8 mouse cellular contexts compared by ENCODE assay signal in the genomic region with DNA sequence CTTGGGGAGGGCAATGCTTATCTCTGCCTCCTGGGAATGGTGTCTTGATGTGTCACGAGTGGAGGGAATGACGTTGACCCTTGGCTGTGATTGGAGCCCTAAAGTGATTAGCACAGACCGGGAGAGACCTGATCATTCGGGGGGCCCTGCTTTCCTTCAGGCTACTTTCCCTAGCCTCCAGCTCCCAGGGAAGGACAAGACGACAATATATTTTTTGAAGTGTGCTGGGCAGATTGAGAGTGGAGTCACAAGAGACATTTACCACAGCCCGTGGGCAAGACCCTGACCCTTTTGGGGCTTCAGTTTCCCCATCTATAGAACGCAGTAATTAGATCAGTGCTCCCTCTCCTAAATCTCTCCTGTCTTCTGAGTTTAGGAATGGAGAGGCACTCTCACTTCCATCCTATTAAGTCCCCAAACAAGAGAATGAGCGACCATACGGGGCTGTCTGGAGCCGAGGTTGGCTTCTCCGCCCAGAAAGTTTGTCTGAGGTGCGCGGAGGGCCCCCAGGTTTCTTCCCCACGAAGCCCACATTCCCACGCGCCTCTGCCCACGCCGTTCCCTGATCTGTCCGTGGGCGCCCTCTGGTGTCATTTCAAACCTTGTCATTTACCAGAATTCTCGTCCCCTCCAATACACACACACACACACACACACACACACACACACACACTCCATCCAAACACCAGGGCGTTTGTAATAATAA. TPM values are rescaled to one million over a fixed set of nuclear protein-coding genes. Genes with fewer than 3 reads are reported as not detected.
A peak's percentile ranks its signal among the peaks of the same experiment; 100 is the strongest.
DNase-seq lines count a peak whose midpoint lies in the region; ATAC-seq and TF ChIP-seq lines count a peak whose summit lies in the region.

No protein-coding gene starts in this region.

- H3K4me1 ChIP-seq in spleen, adult 2 months (ENCODE audit: control insufficient read depth, insufficient read depth, insufficient read length): peaks cover 6% of the 10 kb centered on the region; the same call in 1 of the 2 replicates
- H3K4me1 ChIP-seq in heart, embryonic 12.5 days (replicated peaks): peaks cover 15% of the 10 kb centered on the region
- H3K4me1 ChIP-seq in liver, embryonic 12.5 days: peaks cover 5% of the 10 kb centered on the region; the same call in 1 of the 2 replicates
- peaks cover 16% of the 10 kb centered on the region for H3K4me1 ChIP-seq in neural tube, embryonic 15.5 days

- H3K27me3 ChIP-seq in spleen, adult 2 months (ENCODE audit: control insufficient read depth, insufficient read depth, low read length): peaks cover 18% of the 10 kb centered on the region
- H3K27me3 ChIP-seq in heart, embryonic 12.5 days (replicated peaks): peaks cover 91% of the 10 kb centered on the region
- peaks cover 98% of the 10 kb centered on the region for H3K27me3 ChIP-seq in liver, embryonic 12.5 days (replicated peaks)
- H3K27me3 ChIP-seq in neural tube, embryonic 15.5 days (replicated peaks): peaks cover 94% of the 10 kb centered on the region

- peaks cover 5% of the 10 kb centered on the region; the same call in 1 of the 2 replicates for H3K9me3 ChIP-seq in heart, embryonic 12.5 days (replicated peaks)
- H3K9me3 ChIP-seq in liver, embryonic 12.5 days (replicated peaks): no peaks in the 10 kb centered on the region
- no peaks in the 10 kb centered on the region; the same call in 1 of the 2 replicates for H3K9me3 ChIP-seq in neural tube, embryonic 15.5 days (replicated peaks)

- peak; percentile 31; the same call in 1 of the 2 replicates for TF ChIP-seq CTCF in spleen, adult 2 months (IDR thresholded peaks at IDR 0.05; ENCODE audit: extremely low read depth, insufficient read depth, insufficient read length, insufficient replicate concordance)

- 7% methylated on average over 22 of the region's 22 CpGs for WGBS in spleen, adult 2 months
- 6% methylated on average over 22 of the region's 22 CpGs for WGBS in heart, embryonic 12.5 days
- WGBS in liver, embryonic 12.5 days (ENCODE audit: insufficient replicate concordance): 5% methylated on average over 22 of the region's 22 CpGs
- WGBS in neural tube, embryonic 15.5 days: 7% methylated on average over 22 of the region's 22 CpGs

- DNase-seq in spleen, adult 2 months (ENCODE audit: low read depth in 1 of 2, low spot score in 2 of 2): peak in 1 of 2 experiments; percentile 19
- no peak for DNase-seq in spleen, adult 12 weeks (ENCODE audit: low spot score)
- DNase-seq in cerebellum, postnatal 36 days: peak; percentile 70 to 73
- DNase-seq in kidney, postnatal 10 days: peak; percentile 75
- DNase-seq in yolk sac, embryonic 10.5 days (ENCODE audit: low spot score): no peak

- no peak for TF ChIP-seq POLR2A in spleen, adult 2 months (IDR thresholded peaks at IDR 0.05; ENCODE audit: low read depth, low read length)

- H3K4me2 ChIP-seq in heart, embryonic 12.5 days: peak overlapping the region; percentile 94
- peak overlapping the region; percentile 70 for H3K4me2 ChIP-seq in liver, embryonic 12.5 days
- peak overlapping the region; percentile 85 for H3K4me2 ChIP-seq in neural tube, embryonic 15.5 days

- no peak overlapping the region for H3K27ac ChIP-seq in spleen, adult 2 months (ENCODE audit: insufficient read depth, low read length)
- H3K27ac ChIP-seq in heart, embryonic 12.5 days (ENCODE audit: poor library complexity, severe bottlenecking): no peak overlapping the region
- H3K27ac ChIP-seq in liver, embryonic 12.5 days: no peak overlapping the region
- H3K27ac ChIP-seq in neural tube, embryonic 15.5 days (replicated peaks): peak overlapping the region; percentile 51

- peak overlapping the region; percentile 56; the same call in 1 of the 2 replicates for H3K9ac ChIP-seq in heart, embryonic 12.5 days
- no peak overlapping the region for H3K9ac ChIP-seq in liver, embryonic 12.5 days
- no peak overlapping the region; the same call in 1 of the 2 replicates for H3K9ac ChIP-seq in neural tube, embryonic 15.5 days (replicated peaks)

- ATAC-seq in heart, embryonic 12.5 days (ENCODE audit: insufficient number of reproducible peaks, low FRiP score): no peak
- ATAC-seq in liver, embryonic 12.5 days: no peak
- no peak for ATAC-seq in neural tube, embryonic 15.5 days (ENCODE audit: low FRiP score)

- H3K36me3 ChIP-seq in spleen, adult 2 months (ENCODE audit: control insufficient read depth, insufficient read depth, low read length): no peaks in the 10 kb centered on the region
- no peaks in the 10 kb centered on the region for H3K36me3 ChIP-seq in heart, embryonic 12.5 days
- no peaks in the 10 kb centered on the region for H3K36me3 ChIP-seq in liver, embryonic 12.5 days
- no peaks in the 10 kb centered on the region for H3K36me3 ChIP-seq in neural tube, embryonic 15.5 days

- no peak overlapping the region for H3K4me3 ChIP-seq in spleen, adult 2 months (ENCODE audit: extremely low read depth, insufficient read depth, insufficient read length)
- peak overlapping the region; percentile 63 for H3K4me3 ChIP-seq in heart, embryonic 12.5 days
- H3K4me3 ChIP-seq in liver, embryonic 12.5 days: 0 out of 2 replicates have a peak overlapping the region, but pooled peaks have one; percentile 56
- H3K4me3 ChIP-seq in neural tube, embryonic 15.5 days (replicated peaks): peak overlapping the region; percentile 51

RNA-seq across cellular contexts. Expression of gene Prdm12, which starts 15.2 kb away (rescaled TPM):
- not detected in 2 replicates for polyA plus RNA-seq in spleen, adult 2 months (2012; rRNA removed)
- 0.08 TPM in 1 of 2 replicates, not detected in the other for polyA plus RNA-seq in heart, embryonic 12.5 days (2016; fragmentation: Nextera tagmentation; extraction: Ambion mirVana)
- polyA plus RNA-seq in liver, embryonic 12.5 days (2016; fragmentation: Nextera tagmentation; extraction: Ambion mirVana): not detected in 2 replicates
- polyA plus RNA-seq in neural tube, embryonic 15.5 days (2015; fragmentation: Nextera tagmentation; extraction: Ambion mirVana): 5.3 and 7.8 TPM in 2 replicates

RNA-seq across cellular contexts. Expression of gene Exosc2, which starts 15.5 kb away (rescaled TPM):
- polyA plus RNA-seq in spleen, adult 2 months (2012; rRNA removed): 8.2 and 9.1 TPM in 2 replicates
- 38.2 and 38.4 TPM in 2 replicates for polyA plus RNA-seq in heart, embryonic 12.5 days (2016; fragmentation: Nextera tagmentation; extraction: Ambion mirVana)
- 57.8 and 64.9 TPM in 2 replicates for polyA plus RNA-seq in liver, embryonic 12.5 days (2016; fragmentation: Nextera tagmentation; extraction: Ambion mirVana)
- 40.3 and 47.1 TPM in 2 replicates for polyA plus RNA-seq in neural tube, embryonic 15.5 days (2015; fragmentation: Nextera tagmentation; extraction: Ambion mirVana)

RNA-seq across cellular contexts. Expression of gene Abl1, which starts 33.2 kb away (rescaled TPM):
- polyA plus RNA-seq in spleen, adult 2 months (2012; rRNA removed): 43.4 and 49.7 TPM in 2 replicates
- polyA plus RNA-seq in heart, embryonic 12.5 days (2016; fragmentation: Nextera tagmentation; extraction: Ambion mirVana): 41.2 and 41.8 TPM in 2 replicates
- 12.9 and 13.4 TPM in 2 replicates for polyA plus RNA-seq in liver, embryonic 12.5 days (2016; fragmentation: Nextera tagmentation; extraction: Ambion mirVana)
- 13.3 and 18.0 TPM in 2 replicates for polyA plus RNA-seq in neural tube, embryonic 15.5 days (2015; fragmentation: Nextera tagmentation; extraction: Ambion mirVana)

Comparison
In these comparisons a context has a peak if more than half of its experiments do, and no peak if none do; other contexts are left out.
1. DNase-seq: peak in cerebellum, postnatal 36 days (2 of 2) and kidney, postnatal 10 days (single experiment); none in spleen, adult 12 weeks (single experiment) and yolk sac, embryonic 10.5 days (single experiment).
2. Peak in every context shown above with its lines, with median percentiles within 50 percentile points of each other: H3K4me2 ChIP-seq.